Mouse (Mus musculus) testis, adult 2 months (tissue): ENCODE measurements around the gene Gm9903.

ENCODE experiments used
- CTCF ChIP-seq: fragments of 200-500 bp; IDR thresholded peaks from 2 replicates; pipeline ENCODE4 v1.5.1; 2012; ENCODE audit warnings: low read depth, mild to moderate bottlenecking, inconsistent platforms, low read length, moderate library complexity; ENCODE audit not compliant: control insufficient read depth, insufficient read depth, insufficient replicate concordance
- POLR2A ChIP-seq: fragments of 200-500 bp; IDR thresholded peaks from 2 replicates; pipeline ENCODE4 v1.6.1; 2012; ENCODE audit warnings: low read depth, mild to moderate bottlenecking, inconsistent platforms, low read length, moderate library complexity; ENCODE audit not compliant: control insufficient read depth

DNA sequence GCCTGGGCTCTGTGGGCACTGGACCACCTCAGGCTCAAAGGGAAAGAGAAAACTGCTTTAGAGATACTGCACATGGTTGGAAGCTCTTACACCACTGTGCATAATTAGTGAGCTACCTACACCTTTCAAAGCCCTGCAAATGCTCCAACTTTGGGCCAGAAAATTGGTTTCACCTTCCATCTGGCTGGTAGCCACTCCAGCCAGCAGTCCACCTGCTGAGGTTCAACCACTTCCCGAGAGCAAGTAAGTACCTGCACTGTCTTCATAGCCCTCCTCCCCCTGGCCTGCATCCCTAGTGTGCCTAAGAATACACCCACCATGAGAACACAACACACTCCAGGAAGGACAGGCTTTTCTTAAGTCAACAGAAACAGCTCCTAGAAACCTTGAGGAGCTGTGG, 17.9 kb upstream of the Gm9903 start:
- no peak for TF ChIP-seq CTCF
- no peak for TF ChIP-seq POLR2A
